Mouse (Mus musculus) lung, postnatal 0 days (tissue): ENCODE measurements around the gene Nyap2.

Experiments
- CTCF ChIP-seq: IDR thresholded peaks from 2 replicates; pipeline ENCODE4 v1.5.1; 2016; ENCODE audit warnings: antibody characterized with exemption, mild to moderate bottlenecking
- EP300 ChIP-seq: IDR thresholded peaks from 2 replicates; pipeline ENCODE4 v1.6.1; 2016; ENCODE audit warnings: antibody characterized with exemption, mild to moderate bottlenecking, control low read depth

- no peak for TF ChIP-seq CTCF
- TF ChIP-seq EP300 = no peak
Observed at GRCm38 (mm10) chr1:81132007-81132712, 55.4 kb downstream of the Nyap2 start.
